ENCODE assay signal across 12 mouse cellular contexts in the genomic region with DNA sequence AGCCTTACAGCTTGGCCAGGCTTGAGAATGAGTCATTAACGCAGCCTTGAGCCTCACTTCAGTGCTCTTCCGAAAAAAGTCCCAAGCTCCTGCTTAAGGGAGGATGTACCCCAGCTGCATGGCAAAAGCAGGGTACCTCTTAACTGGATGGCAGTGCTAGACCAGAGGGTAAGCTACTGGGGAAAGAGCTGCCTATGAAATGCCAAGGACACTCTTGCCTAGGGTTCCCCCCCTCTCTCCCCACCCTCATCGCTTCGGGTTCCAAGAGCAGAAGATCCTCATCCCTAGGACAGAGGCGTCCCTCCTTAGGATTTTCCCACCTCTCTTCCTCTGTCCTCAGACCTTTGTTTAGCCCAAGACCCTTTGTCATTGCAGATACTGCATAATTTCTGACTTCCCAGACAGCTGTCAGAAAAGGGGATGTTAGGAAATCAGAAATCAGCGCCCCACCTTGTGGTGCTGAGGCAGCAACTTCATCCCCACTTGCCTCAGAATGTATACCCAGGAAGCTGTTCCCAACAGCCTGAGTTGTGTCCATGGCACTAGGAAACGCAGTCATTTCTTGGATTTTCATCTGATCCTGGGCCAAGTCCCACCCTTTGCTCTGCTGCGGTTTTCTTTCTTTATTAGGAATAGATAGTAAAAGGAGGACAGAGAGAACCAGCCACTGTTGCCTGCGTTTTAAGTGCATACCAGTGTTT. TPM values are rescaled to one million over a fixed set of nuclear protein-coding genes. Genes with fewer than 3 reads are reported as not detected.
DNase-seq lines count a peak whose midpoint lies in the region; ATAC-seq and TF ChIP-seq lines count a peak whose summit lies in the region.
"Had no signal": no experiment of that assay in that cellular context is flagged by ENCODE, and none has a peak within 500 bp of the region (broad histone marks: within the 10 kb centered on the region; RNA-seq: fewer than 3 reads in every experiment).

No protein-coding gene starts in this region.

- DNase-seq in cerebellum, adult 2 months: no peak
- DNase-seq in cerebellum, adult 11 months: no peak
- peak; percentile 34 for DNase-seq in 3T3-L1 (ENCODE audit: low read depth, low spot score)
- DNase-seq in midbrain, embryonic 11.5 days (ENCODE audit: low spot score, missing footprints): no peak
- no peak for DNase-seq in ovary, adult 18-20 months (ENCODE audit: low spot score)
- DNase-seq in embryo, embryonic 11 days: no peak
- DNase-seq: kidney, adult 11 months; right cerebral cortex, postnatal 25 days had no signal

- no peak for TF ChIP-seq POLR2A in cerebellum, adult 2 months (IDR thresholded peaks at IDR 0.05; ENCODE audit: borderline replicate concordance, insufficient read depth, low read length)

- no peaks in the 10 kb centered on the region for H3K27me3 ChIP-seq in cerebellum, adult 2 months (ENCODE audit: control insufficient read depth, insufficient read depth, low read length)
- no peaks in the 10 kb centered on the region for H3K27me3 ChIP-seq in forebrain, embryonic 13.5 days
- H3K27me3 ChIP-seq in midbrain, embryonic 11.5 days (ENCODE audit: control insufficient read depth, insufficient read depth, low read length): peaks cover 4% of the 10 kb centered on the region

- H3K4me1 ChIP-seq in cerebellum, adult 2 months (ENCODE audit: control insufficient read depth, insufficient read depth, low read length): peaks cover 28% of the 10 kb centered on the region
- peaks cover 68% of the 10 kb centered on the region for H3K4me1 ChIP-seq in forebrain, embryonic 13.5 days
- peaks cover 36% of the 10 kb centered on the region for H3K4me1 ChIP-seq in midbrain, embryonic 11.5 days (ENCODE audit: control insufficient read depth, insufficient read depth, low read length)

- 10% methylated on average over 9 of the region's 9 CpGs for WGBS in cerebellum, adult 2 months
- 57% methylated on average over 9 of the region's 9 CpGs for WGBS in forebrain, embryonic 13.5 days
- 67% methylated on average over 9 of the region's 9 CpGs for WGBS in midbrain, embryonic 11.5 days

- H3K27ac ChIP-seq in cerebellum, adult 2 months (ENCODE audit: insufficient read depth, low read length): peak overlapping the region; percentile 68
- H3K27ac ChIP-seq in forebrain, embryonic 13.5 days: no peak overlapping the region
- H3K27ac ChIP-seq in midbrain, embryonic 11.5 days (ENCODE audit: low read depth, low read length): no peak overlapping the region
- H3K27ac ChIP-seq: embryonic facial prominence, embryonic 12.5 days had no signal

- H3K36me3 ChIP-seq in forebrain, embryonic 13.5 days (ENCODE audit: poor library complexity, severe bottlenecking): peaks cover 15% of the 10 kb centered on the region; the same call in 1 of the 2 replicates
- 0 out of 2 replicates have a peak, but pooled peaks cover 2% of the 10 kb centered on the region for H3K36me3 ChIP-seq in midbrain, embryonic 11.5 days (ENCODE audit: control insufficient read depth, insufficient read depth, low read length)
- H3K36me3 ChIP-seq: embryonic facial prominence, embryonic 12.5 days had no signal

- H3K4me3 ChIP-seq in cerebellum, adult 2 months (replicated peaks; ENCODE audit: insufficient read depth, low read depth, low read length): peak overlapping the region; percentile 60
- H3K4me3 ChIP-seq in forebrain, embryonic 13.5 days: peak overlapping the region; percentile 38
- H3K4me3 ChIP-seq in midbrain, embryonic 11.5 days (ENCODE audit: low read depth, low read length): no peak overlapping the region
- H3K4me3 ChIP-seq: embryonic facial prominence, embryonic 12.5 days had no signal

- peak overlapping the region; percentile 57 for H3K4me2 ChIP-seq in forebrain, embryonic 13.5 days
- H3K4me2 ChIP-seq in midbrain, embryonic 11.5 days: peak overlapping the region; percentile 36; the same call in 1 of the 2 replicates
- H3K4me2 ChIP-seq: embryonic facial prominence, embryonic 12.5 days; liver, embryonic 11.5 days had no signal

- no peak for ATAC-seq in forebrain, embryonic 13.5 days
- ATAC-seq in midbrain, embryonic 11.5 days (ENCODE audit: low FRiP score): no peak
- no peak for ATAC-seq in erythroid progenitor cell, adult 5-6 weeks (replicated peaks; ENCODE audit: low FRiP score, poor library complexity, severe bottlenecking)

- H3K9me3 ChIP-seq in forebrain, embryonic 13.5 days (replicated peaks): no peaks in the 10 kb centered on the region
- H3K9me3 ChIP-seq in midbrain, embryonic 11.5 days (ENCODE audit: control insufficient read depth, low read length): no peaks in the 10 kb centered on the region
- H3K9me3 ChIP-seq: embryonic facial prominence, embryonic 12.5 days had no signal

- TF ChIP-seq CTCF in cerebellum, adult 2 months (IDR thresholded peaks at IDR 0.05; ENCODE audit: borderline replicate concordance, insufficient read depth, low read depth, low read length): no peak; the same call in 1 of the 2 replicates

- peak overlapping the region; percentile 34; the same call in 1 of the 2 replicates for H3K9ac ChIP-seq in forebrain, embryonic 13.5 days
- peak overlapping the region; percentile 0; the same call in 1 of the 2 replicates for H3K9ac ChIP-seq in midbrain, embryonic 11.5 days (ENCODE audit: low read length)
- H3K9ac ChIP-seq: embryonic facial prominence, embryonic 12.5 days had no signal

RNA-seq across cellular contexts. Expression of gene Lrrc4, which starts 4.7 kb away (rescaled TPM):
- 51.6 and 58.0 TPM in 2 replicates for polyA plus RNA-seq in cerebellum, adult 2 months (2012; rRNA removed)
- polyA plus RNA-seq in forebrain, embryonic 13.5 days (2015; fragmentation: Nextera tagmentation; extraction: Ambion mirVana): 3.8 and 4.3 TPM in 2 replicates
- 2.2 and 2.7 TPM in 2 replicates for polyA plus RNA-seq in midbrain, embryonic 11.5 days (2014; fragmentation: Nextera tagmentation; extraction: Ambion mirVana)
- total RNA-seq in erythroid progenitor cell, adult 5-6 weeks (2015; ENCODE audit: low replicate concordance): not detected in 2 replicates
- total RNA-seq in erythroid progenitor cell, adult 5-6 weeks (2017; ENCODE audit: low replicate concordance): not detected in 2 replicates
